Mouse (Mus musculus) kidney, postnatal 10 days (tissue): ENCODE results near the gene Olfr104-ps.

ENCODE experiments used
- DNase-seq: peaks from one replicate; pipeline ENCODE4 v3.0.0; 2021; ENCODE audit warnings: mixed read lengths

Olfr104-ps gene

DNA sequence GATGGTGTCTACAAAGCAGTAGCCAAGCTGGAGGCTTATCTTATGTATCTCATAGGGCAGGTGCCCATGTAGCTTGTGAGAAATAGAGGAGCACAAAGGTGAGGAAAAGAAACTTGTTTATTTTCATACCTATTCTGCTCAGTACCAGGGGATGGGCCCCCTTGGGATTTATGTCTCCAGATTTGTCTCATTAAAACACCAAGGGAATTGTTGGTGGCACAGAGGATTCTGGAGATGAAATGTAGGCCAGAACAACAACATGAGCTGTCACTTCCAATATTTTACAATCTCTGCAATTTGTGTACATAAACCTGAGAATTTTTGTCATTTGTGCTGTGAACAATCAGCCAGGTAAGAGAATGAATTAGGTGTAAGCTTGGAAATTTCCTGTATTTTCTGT, at the start of gene Olfr104-ps:
Gene Olfr104-ps (plus strand): TSS at position 301 of the 400 bp plus-strand sequence.
- no peak for DNase-seq

DNA sequence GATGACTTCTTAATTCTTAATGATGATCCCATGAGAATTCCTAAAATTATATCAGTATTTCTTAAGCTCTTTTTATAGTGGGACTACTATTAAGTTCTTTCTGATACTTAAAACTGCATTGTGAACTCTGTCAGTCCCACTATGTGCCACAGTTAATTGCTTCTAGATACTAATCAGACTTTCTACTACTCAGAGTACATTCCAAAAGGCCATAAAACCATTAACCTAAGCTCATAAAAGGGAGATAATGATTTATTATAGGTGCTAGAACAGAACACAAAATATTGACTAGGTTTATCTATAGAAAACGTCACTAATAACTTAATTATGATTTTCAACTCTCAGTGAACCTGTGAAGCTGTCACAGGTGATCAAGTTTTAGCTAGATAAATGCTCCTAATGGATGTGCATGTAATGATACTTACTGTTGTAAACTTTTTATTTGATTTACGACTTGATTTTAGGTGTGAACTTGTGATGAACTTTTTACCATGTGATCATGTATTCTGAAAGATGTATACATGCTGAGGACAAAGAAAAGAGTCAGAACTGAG, 49.2 kb upstream of the Olfr104-ps start:
- DNase-seq = no peak

DNA sequence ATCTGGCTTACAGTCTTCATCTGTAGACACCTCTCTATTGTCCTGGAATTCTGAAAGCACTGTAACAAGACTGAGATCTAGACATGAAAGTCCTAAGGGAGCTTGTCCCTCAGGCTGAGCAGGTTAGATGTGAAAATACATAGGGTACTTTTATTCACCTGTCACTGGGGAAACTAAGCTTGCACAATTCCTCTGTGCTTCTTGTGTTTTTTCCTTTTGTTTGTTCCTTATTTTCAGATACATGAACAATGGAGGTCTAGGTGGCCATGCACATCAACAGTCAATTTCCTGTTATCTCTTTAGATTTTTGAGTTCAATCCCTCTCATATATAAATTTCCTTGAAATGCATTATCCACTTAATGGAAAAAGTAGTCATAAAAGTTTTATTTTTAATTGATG, 42.4 kb upstream of the Olfr104-ps start, which contains the start of gene Olfr102:
Gene Olfr102 (minus strand): TSS at position 101 of the 400 bp plus-strand sequence.
- DNase-seq = no peak

DNA sequence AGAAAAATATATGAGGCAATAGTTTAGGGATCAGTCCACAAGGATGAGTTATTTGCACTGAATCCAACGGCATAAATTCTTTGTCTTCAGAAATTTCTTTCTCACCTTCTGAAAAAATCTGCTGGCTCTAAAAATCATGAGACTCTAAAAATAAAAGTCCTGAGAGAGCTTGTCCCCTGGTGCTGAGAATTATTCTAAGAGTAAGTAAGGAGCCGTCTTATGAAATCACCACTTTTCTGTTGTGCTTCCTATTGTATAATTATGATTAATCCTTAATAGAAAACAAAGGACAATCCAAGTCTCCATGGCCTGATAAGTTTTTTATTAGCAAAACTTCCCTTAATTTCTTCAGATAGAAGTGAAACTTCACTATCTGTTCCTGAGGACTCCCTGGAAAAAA, 19.8 kb upstream of the Olfr104-ps start, which contains the start of gene Olfr103:
Gene Olfr103 (minus strand): TSS at position 101 of the 400 bp plus-strand sequence.
- no peak for DNase-seq

DNA sequence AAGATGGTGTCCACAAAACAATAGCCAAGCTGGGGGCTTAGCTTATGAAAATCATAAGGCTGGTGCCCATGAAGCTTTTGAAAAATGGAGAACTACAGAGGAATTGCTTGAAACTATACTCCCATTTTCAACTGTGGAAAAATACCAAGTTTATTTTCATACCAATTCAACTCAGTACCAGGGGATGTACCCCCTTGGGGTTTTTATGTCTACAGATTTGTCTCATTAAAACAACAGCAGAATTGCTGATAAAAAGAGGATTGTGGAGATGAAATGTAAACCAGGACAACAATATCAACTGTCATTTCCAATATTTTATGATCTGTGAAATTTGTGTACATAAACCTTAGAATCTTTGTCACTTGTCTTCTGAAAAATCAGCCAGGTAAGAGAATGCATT, 19.4 kb downstream of the Olfr104-ps start, which contains the start of gene Olfr105-ps:
Gene Olfr105-ps (plus strand): TSS at position 301 of the 400 bp plus-strand sequence.
- DNase-seq = no peak

DNA sequence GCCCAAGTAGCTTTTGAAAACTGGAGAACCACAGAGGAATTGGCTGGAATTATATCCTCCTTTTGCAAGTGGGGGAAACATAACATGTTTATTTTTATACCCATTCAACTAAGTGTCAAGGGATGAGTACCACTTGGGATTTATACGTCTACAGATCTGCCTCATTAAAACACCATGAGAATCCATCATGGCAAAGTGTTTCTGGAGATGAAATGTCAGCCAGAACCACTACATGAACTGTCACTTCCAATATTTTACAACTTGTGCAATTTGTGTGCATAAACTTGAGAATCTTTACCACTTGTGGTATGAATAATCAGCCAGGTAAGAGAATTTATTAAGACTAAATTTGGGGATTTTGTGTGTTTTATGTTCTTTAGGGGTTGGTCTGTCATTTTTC, 30.7 kb downstream of the Olfr104-ps start, which contains the start of gene Olfr106-ps:
Gene Olfr106-ps (plus strand): TSS at position 301 of the 400 bp plus-strand sequence.
- no peak for DNase-seq

DNA sequence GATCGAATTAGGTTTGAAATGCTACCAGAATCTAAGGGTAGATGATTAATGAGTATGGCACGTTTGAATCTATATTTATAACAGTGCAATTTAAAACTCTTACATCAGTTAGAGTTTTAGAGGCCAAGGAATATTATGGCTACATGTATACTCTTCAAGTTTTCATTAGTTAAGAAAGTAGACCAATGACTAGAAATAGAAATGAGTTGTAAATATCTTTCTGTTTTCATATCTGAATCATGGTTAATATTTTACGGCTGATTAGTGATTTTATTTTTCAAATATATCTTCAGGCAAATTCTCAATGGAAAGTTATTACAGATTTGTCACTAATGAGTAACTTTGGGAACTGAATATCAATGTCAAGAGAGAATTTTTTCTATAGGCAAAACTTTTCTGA, 39.5 kb downstream of the Olfr104-ps start, which contains the start of gene Olfr107:
Gene Olfr107 (plus strand): TSS at position 301 of the 400 bp plus-strand sequence.
- DNase-seq = no peak

DNA sequence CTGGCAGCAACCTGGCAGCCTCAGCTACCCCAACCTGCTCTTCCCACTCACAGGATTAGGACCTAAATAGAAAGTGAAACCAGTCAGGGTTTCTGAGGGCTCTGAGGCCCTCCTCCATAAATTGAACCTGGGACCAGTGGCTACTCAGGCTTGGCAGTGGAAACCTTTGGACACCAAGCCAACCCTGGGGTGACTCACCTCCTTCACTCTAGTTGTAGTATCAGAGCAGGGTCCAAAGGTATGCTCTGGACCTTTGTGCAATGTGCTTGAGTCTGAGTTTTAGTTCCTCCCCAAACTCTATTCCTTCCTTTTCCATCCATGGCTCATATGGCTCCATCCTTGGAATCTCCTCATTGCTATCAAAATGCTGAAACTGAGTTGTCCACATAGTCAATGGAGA, 54.0 kb downstream of the Olfr104-ps start:
- DNase-seq = no peak
